Mouse (Mus musculus) thymus, postnatal 10 days (tissue): ENCODE measurements at regions not wholly inside any gene's neighbourhood (a gene's known extent, or its start where the extent isn't known, plus 50 kb on each side); places are given as distances from the start of the nearest gene placed in this dataset.

Experiments used
- DNase-seq, 2 experiments: peaks; one replicate each; pipeline ENCODE4 v3.0.0; 2021; ENCODE audit warnings: low spot score in 2 of 2

GRCm38 (mm10) chr2:45878656-45879055 lies 761.5 kb upstream of the Zeb2 start:
- no peak for DNase-seq

GRCm38 (mm10) chr2:45859901-45860331 lies 742.7 kb upstream of the Zeb2 start:
- DNase-seq = no peak

- DNase-seq = no peak
These were observed 742.2 kb upstream of the Zeb2 start for GRCm38 (mm10) chr2:45859445-45859844.

GRCm38 (mm10) chr2:45850018-45850605 lies 732.9 kb upstream of the Zeb2 start:
- no peak for DNase-seq

GRCm38 (mm10) chr2:45840389-45840788 lies 723.2 kb upstream of the Zeb2 start:
- no peak for DNase-seq

GRCm38 (mm10) chr2:45836546-45837221 lies 719.5 kb upstream of the Zeb2 start:
- no peak for DNase-seq

- no peak for DNase-seq
These were observed 700.9 kb upstream of the Zeb2 start for GRCm38 (mm10) chr2:45817945-45818719.

- DNase-seq = no peak
These were observed 697.5 kb upstream of the Zeb2 start for GRCm38 (mm10) chr2:45814741-45815140.

- DNase-seq = no peak
These were observed 688.1 kb upstream of the Zeb2 start for GRCm38 (mm10) chr2:45805329-45805728.

GRCm38 (mm10) chr2:45800131-45800530 lies 682.9 kb upstream of the Zeb2 start:
- no peak for DNase-seq

GRCm38 (mm10) chr2:45793561-45793960 lies 676.4 kb upstream of the Zeb2 start:
- no peak for DNase-seq

- DNase-seq = no peak
These were observed 672.5 kb upstream of the Zeb2 start for GRCm38 (mm10) chr2:45789739-45790138.

- DNase-seq = no peak
These were observed 670.7 kb upstream of the Zeb2 start for GRCm38 (mm10) chr2:45787732-45788390.

- DNase-seq = no peak
These were observed 669.6 kb upstream of the Zeb2 start for GRCm38 (mm10) chr2:45786787-45787186.

GRCm38 (mm10) chr2:45785684-45786083 lies 668.5 kb upstream of the Zeb2 start:
- no peak for DNase-seq

- no peak for DNase-seq
These were observed 666.6 kb upstream of the Zeb2 start for GRCm38 (mm10) chr2:45783634-45784412.

- no peak for DNase-seq
These were observed 660.3 kb upstream of the Zeb2 start for GRCm38 (mm10) chr2:45777466-45777865.

GRCm38 (mm10) chr2:45776485-45777135 lies 659.4 kb upstream of the Zeb2 start:
- DNase-seq = no peak

GRCm38 (mm10) chr2:45775691-45776090 lies 658.5 kb upstream of the Zeb2 start:
- no peak for DNase-seq

GRCm38 (mm10) chr2:45774416-45774815 lies 657.2 kb upstream of the Zeb2 start:
- DNase-seq = no peak

- no peak for DNase-seq
These were observed 640.0 kb upstream of the Zeb2 start for GRCm38 (mm10) chr2:45757176-45757575.
